Mouse (Mus musculus): ENCODE data around the gene Calhm2.

The Calhm2 gene

DNA sequence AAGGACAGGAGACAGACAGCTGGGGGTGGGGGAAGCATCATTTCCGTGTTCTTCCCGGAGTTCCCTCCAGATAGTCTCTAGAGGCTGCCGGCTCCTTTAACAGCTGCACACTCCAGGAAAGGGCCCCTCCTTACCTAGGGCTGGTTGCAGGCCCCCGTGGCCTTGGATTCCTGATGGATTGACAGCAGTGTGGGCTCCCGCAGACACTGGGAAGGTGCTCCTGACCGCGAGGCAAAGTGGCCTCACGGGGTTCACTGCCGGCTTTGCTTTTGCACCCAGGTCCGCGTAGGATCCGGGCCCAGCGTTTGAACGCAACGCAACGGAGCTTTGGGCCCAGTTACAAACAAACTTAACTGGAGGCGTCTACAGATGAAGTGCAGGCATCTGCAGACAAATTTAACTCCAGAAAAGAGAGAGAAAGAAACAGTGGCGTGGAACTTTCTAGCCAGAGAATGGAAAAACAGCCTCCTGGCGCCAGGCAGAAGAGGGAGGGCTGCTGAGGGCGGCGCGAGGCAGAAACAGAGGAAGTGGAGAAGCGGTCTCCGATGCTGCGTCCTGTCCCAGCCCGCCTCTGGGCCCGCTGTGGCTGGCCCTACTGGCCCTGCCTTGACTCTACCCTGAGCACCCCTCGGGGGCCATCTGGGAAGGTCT lies at the start of gene Calhm2:
Calhm2 (minus strand) TSS at position 524 of the 651 bp plus-strand sequence.
- in situ Hi-C loops (cut with MseI, MboI), result no loop called here

DNA sequence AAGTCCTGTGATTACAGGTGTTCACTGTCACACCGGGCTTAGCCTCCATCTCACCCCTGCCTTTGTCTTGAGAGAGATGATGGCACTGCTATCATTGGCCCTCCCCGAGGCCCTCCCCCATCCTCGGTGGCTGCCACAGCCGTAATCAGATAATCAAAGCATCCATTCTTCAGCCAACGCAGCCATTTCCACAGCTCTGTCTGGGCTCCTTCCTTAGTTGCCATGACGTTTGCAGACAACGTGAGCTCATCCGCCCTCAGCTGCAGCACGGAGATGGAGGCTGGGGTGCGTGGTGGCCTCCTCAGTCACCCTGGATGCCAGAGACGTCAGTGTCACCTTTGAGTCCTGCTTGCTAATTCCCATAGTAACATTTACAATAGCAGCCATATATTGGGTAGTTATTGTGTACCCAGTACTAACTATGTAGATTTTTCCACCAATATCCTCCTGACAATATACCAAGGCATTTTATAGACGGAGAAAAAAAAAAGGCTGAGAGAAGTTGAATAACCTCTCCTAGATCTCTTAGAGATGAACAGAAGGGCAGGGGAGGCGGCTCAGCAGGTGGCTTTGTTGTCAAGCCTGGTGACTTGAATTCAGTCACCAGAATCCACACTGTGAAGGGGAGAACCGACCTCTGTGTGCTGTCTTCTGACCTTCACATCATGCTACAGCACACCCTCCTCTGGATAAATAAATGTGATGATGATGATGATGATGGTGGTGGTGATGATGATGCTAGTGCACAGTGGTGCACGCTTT lies 48.6 kb upstream of the Calhm2 start:
- in situ Hi-C loops (cut with MseI, MboI), result no loop called here

DNA sequence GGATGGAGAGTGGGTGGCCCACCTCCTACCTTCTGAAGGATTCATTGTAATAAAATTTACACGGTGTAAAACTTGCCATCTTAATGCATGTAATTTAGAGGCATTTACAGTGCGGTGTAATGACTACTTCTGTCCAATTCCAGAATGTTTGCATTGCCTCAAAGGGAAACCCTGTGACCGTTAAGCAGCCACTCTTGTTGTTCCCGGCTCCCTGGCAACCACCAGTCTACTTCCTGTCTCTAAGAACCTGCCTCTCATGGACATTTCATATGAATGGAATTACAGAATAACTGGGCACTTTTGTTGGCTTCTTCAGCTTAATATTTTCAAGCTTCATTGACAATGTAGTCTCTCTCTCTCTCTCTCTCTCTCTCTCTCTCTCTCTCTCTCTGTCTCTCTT lies 46.6 kb upstream of the Calhm2 start:
- in situ Hi-C loops (cut with MseI, MboI), result no loop called here

GRCm38 (mm10) chr19:47184221-47184620 lies 46.1 kb upstream of the Calhm2 start:
- in situ Hi-C loops (cut with MseI, MboI), result no loop called here

- in situ Hi-C loops (cut with MseI, MboI), result no loop called here
Observed at GRCm38 (mm10) chr19:47180011-47180410, 41.9 kb upstream of the Calhm2 start.

DNA sequence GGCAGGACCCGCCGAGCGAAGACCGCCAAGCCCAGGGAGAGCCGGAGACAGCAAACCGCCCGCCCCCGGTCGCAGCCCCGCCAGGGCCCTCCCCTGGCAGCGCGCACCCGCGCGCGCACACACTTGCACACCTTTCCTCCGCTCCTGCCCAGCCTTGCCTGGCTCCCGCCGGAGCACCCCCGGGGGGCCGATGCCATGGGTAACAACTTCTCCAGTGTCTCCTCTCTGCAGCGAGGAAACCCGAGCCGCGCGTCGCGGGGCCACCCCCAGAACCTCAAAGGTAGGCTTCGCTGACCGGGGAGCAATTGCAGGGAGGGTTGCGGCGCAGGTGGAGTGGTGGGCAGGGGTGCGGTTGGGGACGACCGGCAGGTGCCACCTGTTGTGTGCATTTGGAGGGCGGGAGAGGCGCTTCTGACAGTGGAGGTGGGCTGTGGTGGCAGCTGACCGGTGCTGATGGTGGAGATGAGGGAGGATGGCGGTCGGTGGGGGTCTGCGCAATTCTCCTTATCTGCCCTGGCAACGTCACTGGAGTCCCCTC lies 41.2 kb upstream of the Calhm2 start:
- in situ Hi-C loops (cut with MseI, MboI), result loop anchor here (5.0 to 10.0 kb wide), 2 partner anchors 75 to 78 kb away; no protein-coding TSS in a partner anchor

DNA sequence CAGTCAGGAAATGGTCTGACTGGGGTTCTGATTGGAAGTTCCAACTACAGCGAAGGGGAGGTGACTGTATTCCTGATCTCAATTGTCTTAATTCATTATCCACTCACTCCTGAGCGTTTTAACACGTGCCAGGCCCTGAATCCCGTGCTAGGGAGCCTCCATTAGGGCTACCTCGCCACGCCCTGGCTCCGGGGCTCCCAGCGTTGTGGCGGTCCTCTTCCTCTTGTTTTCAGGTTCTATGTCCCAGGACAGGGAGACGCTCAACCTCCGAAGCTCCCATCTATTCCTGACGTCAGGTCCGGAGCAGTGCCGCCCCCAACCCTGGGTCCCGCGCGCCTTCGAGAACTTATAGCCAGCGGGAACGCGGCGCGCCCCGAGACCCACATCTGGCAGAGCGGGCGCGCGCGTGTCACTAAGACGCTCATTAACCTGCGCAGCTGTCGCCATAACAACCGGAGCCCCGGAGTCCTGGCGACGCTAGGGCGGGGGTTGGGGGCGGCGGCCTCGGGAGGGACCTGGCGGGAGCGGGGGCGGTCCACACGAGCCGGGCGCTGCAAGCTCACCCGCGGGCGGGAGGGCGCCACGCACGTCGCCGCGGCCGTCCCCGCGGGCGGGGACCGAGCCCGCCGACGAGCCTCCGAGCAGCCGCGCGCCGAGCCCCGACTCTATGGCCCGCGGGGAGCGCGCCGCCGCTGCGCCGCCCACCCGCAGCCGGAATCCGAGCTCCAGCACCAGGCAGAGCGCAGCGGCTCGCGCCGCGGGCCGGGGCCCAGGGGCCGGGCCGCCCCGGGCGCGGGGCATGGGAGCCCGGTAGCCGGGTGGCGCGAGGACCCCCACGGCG lies 40.6 kb upstream of the Calhm2 start, which contains the start of gene Neurl1a:
Neurl1a (plus strand) TSS at position 390 of the 841 bp plus-strand sequence.
- in situ Hi-C loops (cut with MseI, MboI), result loop anchor here (5.0 to 10.0 kb wide), 2 partner anchors 76 to 79 kb away; no protein-coding TSS in a partner anchor

DNA sequence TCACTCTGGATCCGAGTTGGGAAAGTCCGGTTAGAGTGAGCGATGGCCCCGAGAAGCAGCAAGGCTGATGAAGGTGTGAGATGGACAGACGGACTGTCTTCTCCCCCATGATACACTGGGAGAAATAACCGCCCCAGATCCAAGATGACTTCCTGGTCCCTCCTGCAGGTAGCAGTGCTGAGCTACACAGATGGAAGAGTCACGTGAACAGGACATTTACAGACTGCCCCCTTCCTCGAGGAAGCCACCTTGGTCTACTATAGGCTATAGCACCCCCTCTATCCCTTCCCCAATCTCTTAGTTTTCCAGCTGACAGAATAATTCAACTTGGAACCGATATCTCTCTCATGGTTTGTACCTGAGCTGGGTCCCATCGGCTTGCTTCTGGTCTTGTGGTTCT lies 39.9 kb upstream of the Calhm2 start:
- in situ Hi-C loops (cut with MseI, MboI), result loop anchor here (5.0 to 10.0 kb wide), 2 partner anchors 77 to 79 kb away; no protein-coding TSS in a partner anchor

DNA sequence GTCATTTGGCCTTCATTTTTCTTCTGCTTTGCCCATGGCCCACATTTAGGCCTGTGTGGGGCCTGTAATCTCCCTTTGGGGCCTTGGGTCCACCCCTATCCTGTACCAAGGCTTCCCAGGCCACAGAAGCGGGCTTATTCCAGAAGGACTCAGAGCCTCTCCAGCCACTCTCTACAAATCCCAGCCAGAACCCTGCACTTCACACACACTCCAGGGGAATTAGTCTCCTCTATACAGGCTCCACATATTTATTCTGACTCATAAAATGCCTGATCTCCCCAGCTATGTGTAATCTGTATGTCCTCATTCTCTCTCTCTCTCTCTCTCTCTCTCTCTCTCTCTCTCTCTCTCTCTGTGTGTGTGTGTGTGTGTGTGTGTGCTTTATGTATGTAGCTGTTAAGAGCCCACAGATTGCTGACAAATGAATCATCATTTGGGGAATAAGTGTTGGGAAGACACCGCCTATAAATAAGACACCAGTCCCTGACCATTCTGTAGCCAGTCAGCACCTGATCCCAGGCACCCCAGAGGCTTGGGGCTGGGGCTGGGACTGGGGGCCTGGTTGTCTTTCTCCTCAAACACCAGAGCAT lies 38.9 kb upstream of the Calhm2 start:
- in situ Hi-C loops (cut with MseI, MboI), result loop anchor here (5.0 to 10.0 kb wide), 2 partner anchors 78 to 80 kb away; no protein-coding TSS in a partner anchor

DNA sequence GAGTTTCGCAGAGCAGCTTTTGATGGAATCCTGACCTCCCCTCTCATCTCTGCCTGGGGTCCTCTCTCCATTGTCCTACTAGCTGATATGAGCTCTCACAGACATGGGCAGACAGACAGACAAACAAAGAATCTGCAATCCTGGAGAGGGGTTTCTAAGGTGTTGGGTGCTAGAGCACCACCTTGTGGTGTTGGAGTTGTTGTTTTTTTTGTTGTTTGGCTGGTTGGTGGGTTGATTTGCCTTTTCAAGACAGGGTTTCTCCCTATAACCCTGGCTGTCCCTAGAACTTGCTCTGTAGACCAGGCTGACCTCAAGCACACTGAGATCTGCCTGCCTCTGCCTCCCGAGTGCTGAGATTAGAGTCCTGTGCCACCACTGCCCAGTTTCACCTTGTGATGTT lies 37.4 kb upstream of the Calhm2 start:
- in situ Hi-C loops (cut with MseI, MboI), result loop anchor here (5.0 to 10.0 kb wide), 2 partner anchors 79 to 82 kb away; no protein-coding TSS in a partner anchor

GRCm38 (mm10) chr19:47174515-47174914 lies 36.4 kb upstream of the Calhm2 start:
- in situ Hi-C loops (cut with MseI, MboI), result loop anchor here in 1 of 2 experiments (10.0 kb wide), 1 partner anchor 80 kb away; no protein-coding TSS in a partner anchor

DNA sequence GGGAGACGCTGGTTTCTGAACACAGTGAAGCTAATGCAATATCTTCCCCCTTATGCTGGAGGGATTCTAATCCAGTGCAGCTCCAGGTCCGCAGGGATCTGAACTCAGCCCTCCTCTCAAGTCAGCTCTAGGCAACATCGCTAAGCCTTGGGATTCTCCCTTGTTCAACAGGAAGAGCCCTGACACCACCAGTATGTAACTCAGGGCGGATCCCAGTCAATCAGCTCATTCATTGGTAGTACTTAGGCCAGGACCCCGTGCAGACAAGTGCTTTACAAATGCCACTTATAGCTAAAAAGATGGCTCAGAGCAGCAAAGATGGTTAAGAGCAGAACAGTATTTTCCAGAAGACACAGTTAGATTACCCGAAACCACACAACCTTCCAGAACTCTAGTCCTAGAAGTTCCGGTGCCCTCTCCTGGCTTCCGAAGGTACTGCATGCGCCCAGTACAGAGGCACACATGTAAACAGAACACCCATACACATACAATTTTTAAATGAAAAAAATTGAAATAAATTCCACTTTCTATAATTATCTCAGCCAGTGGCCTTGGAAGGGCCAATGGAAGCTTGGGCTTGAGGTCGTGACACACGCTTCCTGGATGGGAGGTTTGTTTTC lies 30.8 kb upstream of the Calhm2 start:
- in situ Hi-C loops (cut with MseI, MboI), result loop anchor here in 1 of 2 experiments (5.0 kb wide), 1 partner anchor 47 kb away; no protein-coding TSS in a partner anchor

DNA sequence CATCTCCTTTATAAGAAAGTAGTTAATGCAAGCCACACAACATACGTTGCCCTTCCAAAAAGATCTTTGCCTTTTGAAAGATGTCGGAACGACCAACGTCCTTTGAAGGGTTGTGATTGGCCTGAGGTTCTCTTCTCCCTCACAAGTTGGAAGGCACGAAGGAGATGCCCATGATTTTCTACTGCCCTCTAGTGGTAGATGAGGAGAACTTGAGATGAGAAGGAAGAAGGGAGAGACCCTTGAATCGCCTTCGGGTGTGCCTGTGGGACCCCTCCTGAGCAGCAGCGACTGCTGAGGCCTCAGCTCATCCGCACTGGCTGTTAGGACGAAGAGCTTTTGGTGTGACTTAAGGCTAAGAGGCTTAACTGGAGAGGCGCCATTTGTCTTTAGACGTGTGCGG lies 30.1 kb upstream of the Calhm2 start:
- in situ Hi-C loops (cut with MseI, MboI), result loop anchor here in 1 of 2 experiments (5.0 kb wide), 1 partner anchor 46 kb away; no protein-coding TSS in a partner anchor

DNA sequence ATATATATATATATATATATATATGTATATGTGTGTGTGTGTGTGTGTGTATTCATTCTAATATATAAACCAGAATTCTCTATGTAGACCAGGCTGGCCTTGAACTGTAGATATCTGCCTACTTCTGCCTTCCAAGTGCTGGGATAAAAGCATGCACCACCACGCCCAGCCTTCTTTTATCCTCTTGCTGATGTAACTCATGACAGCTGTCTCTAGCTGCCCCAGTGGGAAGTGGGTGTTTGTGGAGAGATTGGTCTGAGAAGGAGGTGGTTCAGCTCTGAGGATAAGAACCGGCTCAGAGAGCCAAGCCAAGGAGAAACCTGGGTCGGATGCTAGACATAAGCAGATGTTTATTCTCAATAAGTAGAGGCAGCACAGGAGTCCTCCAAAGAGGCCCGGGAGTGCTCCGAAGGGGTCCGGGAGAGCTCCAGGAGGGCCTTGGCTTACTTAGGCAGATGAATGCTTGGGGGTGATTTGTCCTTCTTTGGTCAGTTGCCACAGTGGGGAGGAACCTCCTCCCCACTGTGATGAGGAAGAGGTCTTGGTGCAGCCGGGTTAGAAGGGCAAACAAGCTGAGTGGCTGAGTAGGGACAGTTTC lies 29.6 kb upstream of the Calhm2 start:
- in situ Hi-C loops (cut with MseI, MboI), result loop anchor here in 1 of 2 experiments (5.0 kb wide), 1 partner anchor 45 kb away; no protein-coding TSS in a partner anchor

DNA sequence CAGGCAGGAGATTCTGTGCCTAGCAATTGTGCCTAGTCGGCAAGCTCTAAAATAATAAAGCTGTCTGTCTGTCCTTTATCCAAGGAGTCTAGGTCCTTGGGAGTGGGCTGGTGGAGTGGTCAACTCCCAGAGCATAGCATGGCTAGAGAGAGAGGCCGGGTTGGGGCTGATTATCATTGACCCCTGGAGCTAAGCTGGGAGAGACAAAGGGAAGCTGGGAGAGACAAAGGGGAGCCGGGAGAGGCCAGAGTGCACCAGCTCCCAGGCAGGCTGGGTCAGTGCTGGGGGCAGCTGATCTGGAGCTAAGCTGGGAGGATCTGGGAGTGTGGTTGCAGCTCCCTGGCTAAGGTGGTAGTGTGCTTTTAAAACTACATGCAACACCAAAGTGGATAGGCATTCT lies 28.7 kb upstream of the Calhm2 start:
- in situ Hi-C loops (cut with MseI, MboI), result loop anchor here in 1 of 2 experiments (5.0 kb wide), 1 partner anchor 44 kb away; no protein-coding TSS in a partner anchor

DNA sequence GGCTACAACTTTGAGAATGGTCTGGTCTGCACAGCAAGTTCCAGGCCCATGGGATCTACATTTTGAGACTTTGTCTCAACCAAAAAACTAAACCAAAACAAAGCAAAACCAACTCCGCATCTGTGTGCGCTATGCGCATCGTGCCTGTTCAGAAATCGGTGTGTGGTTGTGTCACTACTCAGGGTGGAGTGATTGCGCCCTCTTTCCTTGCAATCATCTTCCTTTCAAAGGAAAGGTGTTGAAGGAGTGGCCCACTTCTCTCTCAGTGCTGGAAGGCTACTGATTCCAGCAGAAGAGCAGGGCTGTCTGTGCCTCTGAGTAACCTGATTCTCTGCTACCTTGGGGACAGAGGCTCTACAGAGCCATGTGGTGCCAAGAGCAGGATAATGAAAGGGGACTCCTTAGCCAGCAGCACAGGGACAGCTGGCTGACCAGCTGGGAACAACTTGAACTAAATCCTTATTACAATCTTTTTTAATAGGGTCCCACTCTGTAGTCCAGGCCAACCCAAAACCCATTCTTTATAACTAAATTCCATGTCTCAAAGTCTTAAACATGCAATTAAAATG lies 25.2 kb upstream of the Calhm2 start:
- in situ Hi-C loops (cut with MseI, MboI), result no loop called here

- in situ Hi-C loops (cut with MseI, MboI), result no loop called here
Observed at GRCm38 (mm10) chr19:47161669-47162068, 23.6 kb upstream of the Calhm2 start.

GRCm38 (mm10) chr19:47157664-47158063 lies 19.6 kb upstream of the Calhm2 start, which contains the start of gene Calhm3:
TSS of gene Calhm3 (minus strand) at chr19:47157764.
- in situ Hi-C loops (cut with MseI, MboI), result no loop called here

- in situ Hi-C loops (cut with MseI, MboI), result no loop called here
Observed at GRCm38 (mm10) chr19:47153767-47154166, 15.7 kb upstream of the Calhm2 start.

DNA sequence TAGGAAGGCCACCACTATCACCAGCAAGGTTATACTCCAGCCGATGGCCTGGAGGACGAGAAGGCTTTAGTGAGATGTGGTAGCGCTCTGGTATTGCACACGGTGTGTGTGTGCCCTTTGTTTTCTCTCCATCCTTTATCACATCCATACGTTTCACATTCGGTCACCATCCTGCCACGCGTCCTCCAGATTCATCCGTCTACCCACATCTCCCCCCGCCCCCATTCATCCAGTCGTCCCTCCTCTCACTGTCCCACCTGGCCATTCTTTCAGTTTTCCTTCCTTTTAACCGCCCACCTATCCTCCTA lies 13.9 kb upstream of the Calhm2 start:
- in situ Hi-C loops (cut with MseI, MboI), result no loop called here

Measured in mouse trophoblast stem cell (cell line).